Mouse (Mus musculus): ENCODE data around the gene Ank3.
"Not testable (repeated sequence)": the region's sequence is repeated elsewhere in the genome, so short reads cannot be mapped to it uniquely, and the experiment has no call there.

The Ank3 gene

DNA sequence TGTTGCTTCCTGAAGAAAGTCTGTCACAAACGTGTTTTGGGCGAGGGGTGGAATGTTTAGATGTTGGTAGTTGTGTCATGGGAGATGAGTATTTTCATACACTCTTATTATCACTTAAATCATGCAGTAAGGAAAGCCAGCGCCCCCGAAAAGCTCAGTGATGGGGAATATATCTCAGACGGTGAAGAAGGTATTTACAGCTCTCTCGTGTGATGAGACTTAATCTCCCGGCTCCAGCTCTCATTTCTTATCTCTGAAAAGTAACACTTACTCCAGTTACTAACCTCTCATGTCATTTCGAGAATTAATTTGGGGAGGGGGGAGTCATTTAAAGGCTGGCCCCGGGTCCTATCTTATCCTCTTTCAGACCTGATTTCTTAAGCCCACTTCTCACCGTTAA is 505.7 kb downstream of the Ank3 start:
- DNase-seq (ENCODE audit: low spot score): no peak

DNA sequence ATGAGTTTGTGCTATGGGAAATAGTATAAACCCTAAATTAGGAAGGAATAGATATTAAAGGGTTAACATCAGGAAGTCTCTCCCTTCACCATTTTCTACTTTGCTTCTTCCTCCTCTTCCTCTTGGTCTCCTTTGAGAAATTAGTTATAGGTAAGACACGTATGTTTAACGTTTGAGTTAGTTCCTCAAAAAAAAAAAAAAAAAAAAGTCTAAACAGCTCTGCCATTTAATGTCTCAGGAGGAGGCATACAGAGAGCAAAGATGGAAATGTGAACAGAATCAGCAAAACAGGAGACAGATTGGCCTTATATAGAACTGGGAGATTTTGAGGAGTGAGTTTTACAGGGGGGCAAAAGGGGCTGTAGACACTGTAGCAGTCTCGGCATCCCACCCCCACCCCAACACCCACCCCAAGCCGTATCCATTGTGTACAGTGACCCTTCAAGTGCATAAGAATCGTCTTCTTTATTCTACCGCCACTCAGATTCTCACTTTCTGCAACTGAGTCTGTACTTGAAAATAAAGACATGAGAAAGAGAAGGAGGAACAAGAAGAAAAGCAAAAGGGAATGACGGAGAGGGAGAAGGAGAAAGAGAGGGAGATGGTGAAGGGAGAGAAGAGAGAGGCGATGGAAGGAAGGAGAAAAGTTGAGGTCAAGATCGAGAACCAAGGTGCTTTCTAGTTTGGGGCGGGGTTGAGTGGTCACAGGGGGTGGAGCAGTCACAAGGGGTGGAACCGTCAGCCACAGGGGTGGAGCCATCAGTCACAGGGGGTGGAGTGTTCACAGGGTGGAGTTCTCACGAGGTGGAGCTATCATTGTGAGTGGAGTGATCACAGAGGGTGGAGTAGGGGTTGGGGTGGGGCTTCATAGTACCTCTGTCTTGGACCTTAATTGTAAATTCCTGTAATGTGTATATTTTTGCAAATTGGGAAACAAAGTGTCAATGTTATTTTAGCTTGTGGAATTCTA is 509.5 kb downstream of the Ank3 start:
- DNase-seq (ENCODE audit: low spot score): no peak

DNA sequence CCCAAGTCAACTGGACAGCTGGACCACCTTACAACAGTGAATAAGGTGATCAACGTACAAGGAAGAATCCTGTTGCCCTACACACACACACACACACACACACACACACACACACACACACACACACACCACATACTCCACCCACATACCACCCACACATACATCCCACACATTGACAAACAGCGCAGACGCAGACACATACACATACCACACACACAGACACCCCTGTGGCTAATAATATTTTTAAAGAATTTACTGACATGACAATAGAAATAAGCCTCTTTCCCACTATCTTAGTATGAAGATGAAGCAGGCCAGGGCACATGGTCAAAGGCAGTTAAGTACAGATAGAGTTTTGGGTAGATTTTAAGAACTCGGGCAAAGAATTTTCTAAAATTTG is 511.3 kb downstream of the Ank3 start:
- no peak for DNase-seq (ENCODE audit: low spot score)

DNA sequence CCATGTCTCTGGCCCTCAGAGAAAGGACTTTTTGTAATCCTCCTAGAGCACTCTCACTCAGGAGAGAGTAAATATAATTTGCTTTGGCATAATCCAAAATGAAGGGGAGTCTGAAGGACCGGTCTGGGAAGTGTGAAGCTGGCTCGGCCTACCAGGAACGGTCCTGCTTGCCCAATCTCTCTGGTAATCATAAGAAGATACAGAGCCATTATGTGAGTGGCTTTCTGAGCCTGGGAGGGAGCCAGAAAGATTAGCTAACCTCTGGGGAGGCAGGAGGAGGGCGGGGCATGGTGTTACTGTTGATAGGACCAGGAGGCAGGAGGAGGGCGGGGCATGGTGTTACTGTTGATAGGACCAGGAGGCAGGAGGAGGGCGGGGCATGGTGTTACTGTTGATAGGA is 511.7 kb downstream of the Ank3 start:
- DNase-seq (ENCODE audit: low spot score): peak; percentile 35

DNA sequence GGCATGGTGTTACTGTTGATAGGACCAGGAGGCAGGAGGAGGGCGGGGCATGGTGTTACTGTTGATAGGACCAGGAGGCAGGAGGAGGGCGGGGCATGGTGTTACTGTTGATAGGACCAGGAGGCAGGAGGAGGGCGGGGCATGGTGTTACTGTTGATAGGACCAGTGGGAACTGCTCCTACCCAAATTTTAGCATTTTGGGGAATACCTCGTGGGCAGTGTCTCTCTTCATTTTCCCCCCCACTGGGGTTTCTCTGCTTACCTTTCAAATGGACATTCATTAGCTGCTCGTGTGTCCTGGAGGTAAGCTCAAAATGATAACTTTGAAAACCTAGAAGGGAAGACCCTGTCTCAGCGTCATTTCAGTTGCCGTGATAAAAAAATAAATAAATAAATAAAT is 512.2 kb downstream of the Ank3 start:
- not testable (repeated sequence) for DNase-seq (ENCODE audit: low spot score)

DNA sequence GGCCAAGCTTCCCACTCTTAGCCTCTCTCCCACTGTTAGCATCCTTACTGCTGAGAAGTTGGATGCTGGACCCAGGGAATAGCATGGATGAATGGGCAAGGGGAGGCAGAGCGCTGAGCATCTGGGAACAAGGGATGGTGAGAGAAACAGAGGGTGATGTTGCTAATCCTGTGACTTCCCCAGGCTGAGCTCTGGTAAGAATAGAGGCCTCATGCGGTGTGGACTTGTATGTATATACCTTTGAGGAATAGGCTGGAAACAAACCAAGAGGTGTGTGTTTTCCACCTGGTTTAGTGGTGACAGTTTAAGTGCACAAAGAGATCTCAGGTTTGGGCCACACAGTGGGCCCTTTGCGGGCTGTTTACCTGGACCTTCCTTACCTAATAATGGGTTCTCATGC is 517.0 kb downstream of the Ank3 start:
- DNase-seq (ENCODE audit: low spot score): no peak

DNA sequence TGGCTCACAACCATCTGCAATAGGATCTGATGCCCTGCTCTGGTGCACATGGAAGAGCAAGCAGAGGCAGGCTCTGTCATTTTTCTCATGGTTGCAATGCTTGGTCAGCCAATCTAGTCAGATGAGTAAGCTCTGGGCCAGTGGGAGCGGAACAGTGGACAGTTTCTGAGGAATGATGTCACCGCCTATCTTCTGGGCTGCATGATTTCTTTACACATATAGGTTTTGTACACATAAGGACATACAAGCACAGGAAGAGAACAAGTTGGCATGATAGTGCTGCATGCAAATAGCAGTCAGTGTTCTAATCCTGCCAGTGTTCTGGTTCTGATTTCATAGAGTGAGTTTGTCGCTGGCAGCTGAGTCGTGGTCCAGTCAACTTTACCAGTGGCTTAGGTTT is 517.6 kb downstream of the Ank3 start:
- no peak for DNase-seq (ENCODE audit: low spot score)

DNA sequence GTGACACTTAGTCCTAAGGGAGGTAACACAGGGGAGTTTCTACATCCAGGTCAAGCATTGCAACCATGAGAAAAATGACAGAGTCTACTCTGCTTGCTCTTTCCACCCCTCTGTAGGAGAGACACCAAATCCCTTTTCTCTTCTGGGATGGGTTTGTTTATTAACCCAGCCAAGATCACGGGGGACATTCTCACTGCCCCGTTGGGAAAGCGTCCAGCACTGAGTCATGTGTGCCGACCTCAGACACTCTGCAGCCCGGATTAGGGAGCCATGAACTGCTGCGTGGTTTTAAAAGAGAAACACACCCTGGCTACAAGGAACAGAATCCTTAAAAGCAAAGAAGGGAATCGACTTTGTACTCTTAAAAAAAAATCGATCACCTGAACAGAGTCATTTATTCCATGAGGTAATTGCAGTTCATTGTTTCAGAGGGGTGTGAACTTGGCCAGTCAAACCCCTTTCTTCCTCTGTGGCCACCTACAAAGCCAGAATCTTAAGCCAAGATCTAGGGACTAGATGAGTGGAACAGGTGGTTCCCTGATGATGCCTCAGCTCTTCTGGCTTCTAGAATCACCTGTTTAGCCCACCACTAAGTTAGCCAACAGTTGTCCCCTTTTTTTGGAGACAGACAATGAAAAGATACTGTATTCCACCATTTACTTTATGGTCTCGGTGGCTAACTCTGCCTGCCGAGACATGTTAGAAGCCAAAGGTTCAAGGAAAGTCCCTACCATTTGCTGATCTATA is 518.3 kb downstream of the Ank3 start:
- DNase-seq (ENCODE audit: low spot score): no peak

DNA sequence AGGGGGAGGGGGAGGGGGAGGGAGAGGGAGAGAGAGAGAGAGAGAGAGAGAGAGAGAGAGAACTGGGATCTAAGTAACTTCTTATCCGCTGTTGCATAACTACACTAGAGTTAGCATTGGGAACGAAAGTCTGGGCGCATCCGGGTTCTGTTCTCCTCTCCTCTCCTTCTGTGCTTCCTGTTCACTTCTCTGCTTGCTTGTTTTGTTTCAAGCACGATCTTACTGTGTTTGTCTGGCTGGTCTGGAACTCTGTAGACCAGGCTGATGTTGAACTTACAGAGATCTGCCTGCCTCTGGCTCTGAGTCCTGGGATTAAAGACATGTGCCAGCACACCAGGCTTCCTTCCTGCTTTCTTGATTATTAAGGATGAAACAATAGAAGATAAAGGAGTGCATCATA is 519.1 kb downstream of the Ank3 start:
- DNase-seq (ENCODE audit: low spot score): no peak

DNA sequence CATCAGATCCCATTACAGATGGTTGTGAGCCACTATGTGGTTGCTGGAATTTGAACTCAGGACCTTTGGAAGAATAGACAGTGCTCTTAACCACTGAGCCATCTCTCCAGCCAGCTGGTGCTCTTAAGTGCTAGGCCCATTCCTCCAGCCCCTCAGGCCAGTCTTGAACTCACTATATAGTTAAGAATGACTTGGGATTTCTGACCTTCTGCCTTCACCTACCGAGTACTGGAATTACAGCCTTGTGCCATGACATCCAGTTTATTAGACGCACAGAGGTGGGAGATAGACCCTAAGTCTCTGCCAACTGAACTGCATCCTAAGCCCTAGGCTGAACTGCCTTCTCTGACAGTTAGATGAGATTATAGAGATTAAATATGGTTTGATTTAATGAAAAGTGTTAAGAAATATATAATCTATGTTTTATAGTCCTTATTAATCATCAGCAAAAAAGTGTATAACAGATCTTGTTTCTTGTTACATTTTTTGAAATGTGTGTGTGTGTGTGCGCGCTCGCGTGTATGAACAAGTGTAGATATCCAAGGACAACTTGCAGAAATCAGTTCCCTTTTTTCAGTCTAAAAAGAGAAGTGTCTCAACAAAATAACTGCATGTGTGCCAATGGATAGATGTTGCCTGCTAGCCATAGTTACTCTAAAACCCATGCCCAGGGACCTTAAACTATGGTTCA is 520.0 kb downstream of the Ank3 start:
- DNase-seq (ENCODE audit: low spot score): no peak

DNA sequence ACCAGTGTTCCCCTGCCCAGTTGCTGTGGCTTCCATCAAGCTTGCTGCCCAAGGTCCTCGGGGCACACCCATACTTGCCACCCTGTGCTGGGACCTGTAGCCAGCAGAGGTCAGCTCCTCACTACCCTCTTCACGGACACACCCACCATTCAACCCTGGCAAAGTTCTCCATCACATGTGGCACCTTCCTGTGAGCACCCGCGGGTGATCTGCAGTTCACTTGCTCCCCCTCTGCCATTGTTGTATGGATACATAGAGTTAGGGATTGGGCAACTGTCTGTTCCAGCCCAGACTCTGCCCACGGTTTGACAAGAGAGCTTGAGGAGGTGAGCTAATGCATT is 520.5 kb downstream of the Ank3 start:
- no peak for DNase-seq (ENCODE audit: low spot score)

DNA sequence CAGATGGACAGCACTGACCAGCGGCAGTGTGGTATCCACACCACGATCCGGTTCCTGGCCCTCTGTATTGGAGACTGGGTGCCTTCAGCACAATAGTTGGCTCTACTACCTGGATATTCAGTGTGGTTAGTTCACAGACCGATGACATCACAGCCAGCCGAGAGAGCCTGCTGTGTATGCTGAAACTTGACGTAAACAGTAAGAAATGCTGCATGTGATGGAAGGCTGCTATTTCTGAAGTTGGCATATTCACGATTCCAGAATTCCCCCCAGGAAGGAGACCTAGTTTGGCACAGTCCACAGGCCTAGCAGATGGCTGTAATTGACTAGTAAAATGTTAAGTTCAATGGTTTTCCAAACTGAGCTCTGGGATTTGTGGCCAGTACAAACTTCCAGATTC is 521.2 kb downstream of the Ank3 start:
- DNase-seq (ENCODE audit: low spot score): no peak

DNA sequence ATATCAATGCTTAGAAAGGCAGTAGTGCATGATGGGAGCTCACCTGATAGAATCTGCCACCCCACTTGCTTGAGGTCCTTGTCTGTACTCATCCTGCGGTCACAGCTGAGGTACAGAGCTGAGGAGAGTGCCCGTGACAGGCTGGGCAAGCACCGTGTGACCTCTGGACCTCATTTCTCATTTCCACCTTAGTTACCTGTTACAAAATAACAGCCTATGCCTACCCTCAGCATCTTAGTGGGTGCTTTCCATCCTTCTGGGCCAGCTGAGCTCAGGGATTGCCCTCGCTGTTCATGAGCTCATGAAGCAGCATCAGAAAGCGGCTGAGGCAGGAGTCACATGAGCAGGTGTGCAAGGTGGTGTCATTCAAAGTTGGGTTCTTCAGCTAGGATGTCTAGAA is 523.5 kb downstream of the Ank3 start:
- no peak for DNase-seq (ENCODE audit: low spot score)

DNA sequence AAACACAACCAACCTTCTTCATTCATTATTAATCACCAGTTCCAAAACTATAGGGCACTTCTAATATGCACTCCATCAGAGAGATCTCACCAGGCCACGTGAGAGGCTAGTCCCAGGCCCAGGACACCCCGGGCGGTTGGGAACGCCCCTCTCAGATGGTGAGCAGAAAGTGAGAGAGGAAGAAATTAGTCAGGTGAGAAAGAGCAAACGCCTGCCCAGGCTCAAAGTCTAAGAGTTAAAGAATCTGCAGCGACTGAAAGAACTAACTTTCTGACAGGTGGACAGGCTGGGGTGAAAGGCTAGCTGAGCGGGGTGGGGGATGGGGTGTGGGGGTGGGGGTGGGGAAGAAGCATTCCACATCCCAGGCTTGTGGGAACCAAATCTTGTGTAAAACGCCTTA is 525.2 kb downstream of the Ank3 start:
- DNase-seq (ENCODE audit: low spot score): no peak

DNA sequence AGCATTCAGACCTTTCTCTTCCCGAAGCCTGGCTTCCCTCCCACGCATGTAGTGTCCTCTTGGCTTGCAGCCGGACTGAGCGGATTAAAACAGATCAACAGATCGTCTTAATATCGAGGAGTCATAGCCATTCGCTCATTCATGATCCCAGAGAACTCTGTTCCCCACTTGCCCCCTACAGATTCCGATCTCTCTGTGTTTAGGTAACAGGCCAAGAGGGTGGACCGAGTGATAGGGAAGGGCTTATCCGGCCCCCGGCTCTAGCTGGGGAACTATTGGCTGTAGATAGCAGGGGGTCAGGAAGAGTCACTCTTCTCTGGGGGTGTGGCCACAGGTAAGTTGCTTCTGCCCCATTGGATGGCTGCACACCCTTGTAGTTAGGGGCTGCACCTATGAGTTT is 525.7 kb downstream of the Ank3 start:
- DNase-seq (ENCODE audit: low spot score): no peak

DNA sequence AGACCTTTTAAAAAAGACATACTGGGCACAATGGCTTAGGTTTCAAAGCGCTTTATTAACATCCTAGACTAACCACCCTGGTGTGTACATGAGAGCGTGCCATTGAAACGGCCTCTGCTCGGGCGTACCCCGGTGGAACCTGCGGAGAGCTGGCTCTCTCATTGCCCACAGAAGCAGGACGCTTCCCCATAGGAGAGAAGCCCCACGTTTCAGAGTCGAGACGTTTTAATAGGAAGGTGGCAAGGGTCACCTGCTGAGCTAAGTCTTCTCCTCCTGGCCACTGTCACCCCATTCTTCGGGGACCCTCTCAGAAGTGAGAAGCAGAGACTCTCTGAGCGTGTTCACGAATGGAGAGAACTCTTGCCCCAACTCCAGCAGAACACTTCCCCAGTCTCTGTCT is 526.3 kb downstream of the Ank3 start:
- DNase-seq (ENCODE audit: low spot score): no peak

DNA sequence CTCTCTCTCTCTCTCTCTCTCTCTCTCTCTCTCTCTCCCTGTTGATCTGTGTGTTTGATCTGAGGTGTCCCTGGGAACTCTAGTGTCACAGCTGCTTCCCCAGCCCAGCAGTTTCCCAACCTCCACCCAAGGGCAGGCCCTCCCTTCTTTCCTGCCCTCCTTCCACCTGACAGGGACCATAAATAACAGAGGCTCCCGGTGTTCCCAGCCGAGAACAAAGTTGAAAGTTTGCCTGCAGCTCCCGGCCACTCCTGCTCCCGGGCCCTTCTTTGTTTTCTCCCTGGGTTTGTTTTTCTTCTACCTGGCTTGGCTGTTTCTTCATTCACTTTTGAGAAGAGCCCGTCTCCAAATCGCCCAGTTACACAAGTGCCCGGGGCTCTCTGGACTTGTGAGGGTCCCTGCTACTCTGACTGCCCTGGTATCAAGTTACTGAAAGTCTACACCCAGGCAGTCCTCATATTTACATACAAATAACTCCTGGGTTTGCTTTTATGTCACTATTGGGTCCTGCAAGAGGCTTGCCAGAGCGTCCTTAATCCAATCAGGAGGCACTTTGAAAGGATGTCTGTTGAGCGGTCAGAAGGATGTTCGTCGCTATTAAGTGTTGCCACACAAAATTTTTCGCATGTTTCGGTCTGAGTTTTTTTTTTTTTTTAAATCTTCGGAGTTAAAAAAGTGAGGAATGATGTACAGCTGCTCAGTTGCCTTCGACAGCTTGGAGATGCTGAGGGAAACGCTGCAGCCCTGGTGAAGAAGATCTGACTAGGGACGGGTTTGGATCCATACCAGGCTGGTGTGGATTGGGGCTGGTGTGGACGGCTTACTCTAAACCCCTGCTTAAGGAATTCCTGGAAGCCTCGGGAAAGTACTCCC is 526.9 kb downstream of the Ank3 start:
- no peak for DNase-seq (ENCODE audit: low spot score)

DNA sequence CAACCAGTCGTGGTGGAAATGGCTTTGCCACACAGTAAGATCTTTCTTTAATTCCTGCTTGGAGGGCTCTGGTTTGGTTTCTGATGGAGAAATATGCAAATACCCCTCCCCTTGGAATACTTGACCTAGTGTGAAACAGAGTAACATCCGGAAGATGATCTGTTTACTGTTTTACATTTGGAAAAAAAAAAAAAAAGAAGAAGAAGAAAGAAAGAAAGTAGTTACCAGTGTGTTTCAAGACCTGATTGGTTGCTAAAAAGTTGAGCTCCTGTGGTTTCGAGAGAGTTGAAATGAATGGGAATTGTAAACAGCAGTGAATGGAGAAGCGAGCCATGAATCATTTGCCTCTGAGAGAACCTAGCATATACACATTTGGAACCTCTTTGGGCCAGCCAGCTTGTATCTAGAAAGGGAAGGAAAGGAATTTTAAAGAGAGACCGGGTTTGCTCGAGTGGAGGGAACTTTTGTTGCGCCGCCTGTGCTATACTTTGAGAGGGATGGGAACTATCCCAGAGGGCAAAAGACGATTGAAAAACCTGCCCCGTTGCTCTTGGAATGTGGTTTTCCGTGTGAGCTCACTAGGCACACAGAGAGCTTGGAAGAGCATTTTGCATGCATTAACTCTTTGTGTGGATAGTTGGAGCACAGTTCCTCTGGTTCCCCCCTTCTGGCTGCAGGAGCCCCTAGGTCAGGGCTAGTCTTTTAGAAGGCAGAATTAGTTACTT is 527.7 kb downstream of the Ank3 start:
- no peak for DNase-seq (ENCODE audit: low spot score)

DNA sequence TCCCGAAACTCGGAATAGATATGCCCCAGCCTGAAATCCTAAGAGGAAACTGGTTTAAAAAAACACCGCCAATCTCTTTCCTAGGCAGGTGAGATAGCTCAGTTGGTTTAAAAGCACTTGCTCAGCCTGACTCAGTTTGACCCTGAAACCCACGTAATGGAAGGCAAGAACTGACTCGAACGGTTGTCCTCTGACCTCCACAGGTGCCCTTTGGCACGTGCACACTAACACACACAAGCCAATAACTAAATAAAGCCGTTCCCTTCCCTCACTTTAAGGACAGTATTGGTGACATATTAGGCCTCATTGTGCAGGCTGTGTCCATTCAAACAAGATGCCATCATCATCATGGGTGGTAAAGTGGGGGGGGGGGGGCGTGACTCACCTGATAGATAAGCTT is 528.4 kb downstream of the Ank3 start:
- DNase-seq (ENCODE audit: low spot score): no peak

DNA sequence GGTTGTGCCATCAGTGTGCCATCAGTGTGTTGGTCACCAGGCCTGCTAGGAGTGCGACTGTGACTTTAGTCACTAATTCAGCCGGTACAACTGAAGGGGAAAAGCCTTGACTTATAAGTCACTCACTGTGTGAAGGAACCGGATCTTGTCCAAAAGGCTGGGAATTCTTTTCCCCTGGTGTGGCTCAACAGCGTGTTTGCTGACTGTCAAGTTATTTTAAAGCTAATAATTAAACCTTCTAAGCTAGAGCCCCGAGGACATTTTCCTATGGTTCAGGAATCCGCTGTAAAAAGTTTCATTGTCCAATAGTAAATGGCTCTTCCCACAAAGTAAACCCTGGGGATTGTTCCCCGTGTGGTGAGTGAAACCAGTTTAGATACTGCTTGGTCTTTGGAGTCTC is 529.8 kb downstream of the Ank3 start:
- DNase-seq (ENCODE audit: low spot score): no peak

DNA sequence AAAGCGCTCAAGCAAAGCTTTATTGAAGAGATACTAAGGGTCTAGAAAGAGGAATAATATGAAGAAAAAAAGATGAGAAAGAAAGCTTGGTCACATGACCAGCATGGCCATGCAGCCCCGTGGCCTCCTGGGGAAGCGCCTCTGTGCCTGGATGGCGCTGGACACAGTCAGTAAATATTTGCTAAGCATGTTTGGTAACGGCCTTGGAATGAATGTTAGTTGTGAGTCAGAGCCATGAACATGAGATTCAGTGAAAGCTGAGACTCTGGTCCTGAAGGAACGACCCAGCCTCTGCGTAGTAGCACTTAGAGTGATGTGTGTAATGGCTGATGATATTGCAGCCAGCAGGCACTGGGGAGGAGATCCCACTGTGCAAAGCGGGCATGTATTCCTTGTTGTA is 531.9 kb downstream of the Ank3 start:
- DNase-seq (ENCODE audit: low spot score): no peak

Data from spleen, adult 12 weeks (tissue).